In the genomic region with DNA sequence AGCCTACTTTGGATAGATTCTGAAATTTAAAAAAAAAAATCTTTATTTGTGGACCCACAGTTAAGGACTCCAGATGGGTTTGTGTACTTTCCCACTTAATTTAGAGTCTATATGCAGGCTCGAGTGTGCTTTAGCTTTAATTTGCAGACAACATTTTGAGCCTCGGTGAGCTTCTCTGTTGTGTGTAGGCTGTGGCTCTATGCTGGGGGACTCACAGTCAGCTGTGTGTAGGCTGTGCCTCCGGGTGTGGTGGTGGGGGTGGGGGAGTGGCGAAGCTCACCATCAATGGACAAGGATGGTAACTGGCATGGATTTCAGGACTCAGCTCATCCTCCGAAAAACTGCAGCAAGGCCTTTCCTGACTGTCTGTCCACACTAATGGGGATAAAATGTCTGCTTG, we compare ENCODE assay signal across 17 mouse cellular contexts.
DNase-seq lines count a peak whose midpoint lies in the region; TF ChIP-seq lines count a peak whose summit lies in the region.
"Had no signal": no experiment of that assay in that cellular context is flagged by ENCODE, and none has a peak within 500 bp of the region (broad histone marks: within the 10 kb centered on the region; RNA-seq: fewer than 3 reads in every experiment).

No protein-coding gene starts in this region.

- peak; percentile 16 for DNase-seq in layer of hippocampus, adult 9-11 months
- no peak for DNase-seq in layer of hippocampus, postnatal 10 days (ENCODE audit: low spot score in 2 of 2)
- peak; percentile 23 to 34 for DNase-seq in right cerebral cortex, adult 2 months (ENCODE audit: low spot score in 2 of 2)
- no peak for DNase-seq in right cerebral cortex, postnatal 25 days
- peak; percentile 53 to 62 for DNase-seq in right cerebral cortex, postnatal 10 days (ENCODE audit: low spot score in 2 of 2)
- no peak for DNase-seq in urinary bladder, postnatal 4 days (ENCODE audit: low spot score in 2 of 2)
- DNase-seq in heart, adult 2 months = no peak
- DNase-seq: adrenal gland, postnatal 14 days; cerebellum, adult 18-20 months; cerebellum, adult 9-11 months; cerebellum, postnatal 36 days; gastrocnemius, postnatal 14 days; heart, postnatal 36 days had no signal

- H3K36me3 ChIP-seq in heart, adult 2 months (ENCODE audit: control insufficient read depth, insufficient read depth, low read length) = no peaks in the 10 kb centered on the region
- H3K36me3 ChIP-seq: forebrain, embryonic 12.5 days; G1E; heart, embryonic 13.5 days had no signal

- no peak for TF ChIP-seq CTCF in heart, adult 2 months (IDR thresholded peaks at IDR 0.05)

- no peak overlapping the region for H3K4me3 ChIP-seq in heart, adult 2 months
- H3K4me3 ChIP-seq: embryonic facial prominence, embryonic 13.5 days; forebrain, embryonic 12.5 days; heart, embryonic 13.5 days had no signal

- no peak for TF ChIP-seq POLR2A in heart, adult 2 months (IDR thresholded peaks at IDR 0.05; ENCODE audit: insufficient read depth, low read depth, low read length)

- H3K27ac ChIP-seq in heart, adult 2 months = no peak overlapping the region
- H3K27ac ChIP-seq: embryonic facial prominence, embryonic 13.5 days; forebrain, embryonic 12.5 days; heart, embryonic 13.5 days had no signal

- no peak for TF ChIP-seq EP300 in heart, adult 2 months (IDR thresholded peaks at IDR 0.05; ENCODE audit: insufficient read depth, low read depth, low read length)

- H3K9ac ChIP-seq in heart, adult 2 months (ENCODE audit: low read depth, low read length) = no peak overlapping the region
- H3K9ac ChIP-seq: embryonic facial prominence, embryonic 13.5 days; forebrain, embryonic 12.5 days; heart, embryonic 13.5 days had no signal

- no peaks in the 10 kb centered on the region for H3K27me3 ChIP-seq in heart, adult 2 months (ENCODE audit: control insufficient read depth, insufficient read depth, low read length)
- H3K27me3 ChIP-seq: embryonic facial prominence, embryonic 13.5 days; forebrain, embryonic 12.5 days; heart, embryonic 13.5 days had no signal

- H3K4me1 ChIP-seq in heart, adult 2 months (ENCODE audit: control insufficient read depth, insufficient read depth, low read length) = no peaks in the 10 kb centered on the region

- 88% methylated on average over 5 of the region's 5 CpGs for WGBS in heart, adult 2 months

- intact Hi-C loops in heart, adult 2 months (cut with DNase I) = no loop called here

- H3K79me2 ChIP-seq in heart, adult 2 months (replicated peaks; ENCODE audit: control insufficient read depth, insufficient read depth, low read length) = no peaks in the 10 kb centered on the region

Comparison
In these comparisons a context has a peak if more than half of its experiments do, and no peak if none do; other contexts are left out.
1. DNase-seq: peak in layer of hippocampus, adult 9-11 months (single experiment), right cerebral cortex, adult 2 months (2 of 2) and right cerebral cortex, postnatal 10 days (2 of 2); none in layer of hippocampus, postnatal 10 days (0 of 2), right cerebral cortex, postnatal 25 days (single experiment), urinary bladder, postnatal 4 days (0 of 2) and heart, adult 2 months (0 of 2).